Mouse (Mus musculus) limb, embryonic 11.5 days (tissue): ENCODE measurements at regions not wholly inside any gene's neighbourhood (a gene's known extent, or its start where the extent isn't known, plus 50 kb on each side); places are given as distances from the start of the nearest gene placed in this dataset.

ENCODE experiments used
- ATAC-seq: fragments of 200-750 bp; cut with Nextera tagmentation; 2 replicates; pipeline ENCODE4 v1.8.0; 2017; ENCODE audit warnings: low read depth; ENCODE audit not compliant: insufficient number of reproducible peaks, low FRiP score, low TSS enrichment
- DNase-seq: peaks from one replicate; pipeline ENCODE4 v3.0.0-alpha.2; 2015; ENCODE audit warnings: low spot score
- H3K27ac ChIP-seq: fragments of 300-500 bp; sonication (generic); replicated peaks from 2 replicates; pipeline ENCODE4 v1.5.1; 2014; ENCODE audit warnings: low read depth, mild to moderate bottlenecking, low read length
- H3K27me3 ChIP-seq: fragments of 300-500 bp; sonication (generic); 2 replicates; pipeline ENCODE4 v1.6.1; 2014; ENCODE audit warnings: mild to moderate bottlenecking, low read length, mixed read lengths; ENCODE audit not compliant: control insufficient read depth, insufficient read depth
- H3K36me3 ChIP-seq: fragments of 300-500 bp; sonication (generic); 2 replicates; pipeline ENCODE4 v1.6.1; 2014; ENCODE audit warnings: mild to moderate bottlenecking, low read length, moderate library complexity, mixed read lengths; ENCODE audit not compliant: control insufficient read depth, insufficient read depth
- H3K4me1 ChIP-seq: fragments of 300-500 bp; sonication (generic); 2 replicates; pipeline ENCODE4 v1.6.1; 2014; ENCODE audit warnings: low read length, mixed read lengths; ENCODE audit not compliant: control insufficient read depth, insufficient read depth
- H3K4me2 ChIP-seq: fragments of 300-500 bp; sonication (generic); 2 replicates; pipeline ENCODE4 v1.6.1; 2014; ENCODE audit warnings: low read depth, mild to moderate bottlenecking, moderate library complexity; ENCODE audit not compliant: severe bottlenecking
- H3K4me3 ChIP-seq: fragments of 300-500 bp; sonication (generic); 2 replicates; pipeline ENCODE4 v1.5.1; 2014; ENCODE audit warnings: low read depth, low read length
- H3K9ac ChIP-seq: fragments of 300-500 bp; sonication (generic); 2 replicates; pipeline ENCODE4 v1.6.1; 2014; ENCODE audit warnings: mild to moderate bottlenecking, low read length
- H3K9me3 ChIP-seq: fragments of 300-500 bp; sonication (generic); 2 replicates; pipeline ENCODE4 v1.6.1; 2016; ENCODE audit warnings: low read length; ENCODE audit not compliant: control insufficient read depth
- WGBS: fragments of 180-500 bp; shearing (Covaris S2); extraction: QIAGEN DNeasy Blood & Tissue Kit; methylation state at CpG from one replicate; pipeline ENCODE4 v1.1.7; 2014; 5-methylcytosine and 5-hydroxymethylcytosine counted together

DNA sequence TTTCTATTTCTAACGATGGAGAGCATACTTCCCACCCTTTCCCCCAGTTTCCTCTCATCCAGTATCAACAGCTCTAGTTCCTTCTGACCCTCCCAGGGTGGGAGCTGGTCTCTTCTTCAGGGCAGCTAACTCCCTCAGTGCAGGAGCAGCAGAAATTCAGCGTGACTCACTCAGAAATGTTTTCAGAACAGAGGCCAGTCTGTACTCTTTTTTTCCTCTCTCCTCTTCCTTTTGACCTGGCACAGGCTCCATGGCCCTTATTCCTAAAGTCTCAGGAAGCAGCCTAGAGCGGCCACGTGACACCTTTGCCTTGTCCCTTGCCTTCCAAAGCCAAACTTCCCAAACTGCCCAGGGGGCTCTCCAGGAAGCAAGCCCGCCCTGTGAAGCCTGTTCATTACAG, 55.4 kb downstream of the Pja1 start:
- H3K4me2 ChIP-seq: no peak overlapping the region
- no peak overlapping the region for H3K4me3 ChIP-seq
- ATAC-seq (no peak), DNase-seq (no peak)
- no peak overlapping the region for H3K27ac ChIP-seq
- H3K27me3 ChIP-seq: peaks cover 8% of the 10 kb centered on the region
- no peaks in the 10 kb centered on the region for H3K36me3 ChIP-seq
- 0 out of 2 replicates have a peak, but pooled peaks cover 3% of the 10 kb centered on the region for H3K4me1 ChIP-seq
- H3K9me3 ChIP-seq: no peaks in the 10 kb centered on the region
- H3K9ac ChIP-seq: no peak overlapping the region
- WGBS: 56% methylated on average over 5 of the region's 5 CpGs

DNA sequence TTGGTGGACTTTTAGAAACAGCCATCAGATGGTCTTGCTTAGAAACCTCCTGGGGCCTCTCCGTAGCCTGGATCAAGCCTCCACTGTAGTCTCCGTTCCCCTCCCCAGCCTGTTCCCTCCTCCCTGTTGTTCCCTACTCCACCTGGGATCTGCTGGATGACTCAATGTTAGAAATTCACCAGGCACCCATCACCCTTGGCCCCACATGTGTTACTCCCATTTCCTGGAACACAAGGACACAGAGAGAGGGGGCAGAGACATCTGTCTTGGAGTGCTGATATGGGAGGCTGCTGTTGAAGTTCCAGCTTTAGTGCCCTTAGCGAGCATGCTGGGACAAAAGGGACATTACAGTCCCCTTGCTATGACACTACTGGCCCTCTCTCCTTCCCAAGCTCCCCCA, 60.1 kb downstream of the Pja1 start:
- Histone ChIP-seq H3K4me2 (no peak overlapping the region), H3K36me3 (no peaks in the 10 kb centered on the region), H3K9me3 (no peaks in the 10 kb centered on the region), H3K4me1 (peaks cover 6% of the 10 kb centered on the region; the same call in 1 of the 2 replicates), H3K27me3 (peaks cover 6% of the 10 kb centered on the region), H3K27ac (no peak overlapping the region), H3K4me3 (no peak overlapping the region), H3K9ac (no peak overlapping the region)
- 70% methylated on average over 3 of the region's 3 CpGs for WGBS
- no peak for ATAC-seq
- DNase-seq: no peak

GRCm38 (mm10) chrX:99409858-99410257, 61.2 kb downstream of the Pja1 start:
- Histone ChIP-seq H3K4me2 (no peak overlapping the region), H3K36me3 (no peaks in the 10 kb centered on the region), H3K9me3 (no peaks in the 10 kb centered on the region), H3K27me3 (peaks cover 6% of the 10 kb centered on the region), H3K4me1 (peaks cover 6% of the 10 kb centered on the region; the same call in 1 of the 2 replicates), H3K27ac (peak overlapping the region; percentile 30; the same call in 1 of the 2 replicates), H3K9ac (no peak overlapping the region), H3K4me3 (no peak overlapping the region)
- DNase-seq (peak; percentile 49), ATAC-seq (peak; percentile 79)
- WGBS: 49% methylated on average over 9 of the region's 10 CpGs

DNA sequence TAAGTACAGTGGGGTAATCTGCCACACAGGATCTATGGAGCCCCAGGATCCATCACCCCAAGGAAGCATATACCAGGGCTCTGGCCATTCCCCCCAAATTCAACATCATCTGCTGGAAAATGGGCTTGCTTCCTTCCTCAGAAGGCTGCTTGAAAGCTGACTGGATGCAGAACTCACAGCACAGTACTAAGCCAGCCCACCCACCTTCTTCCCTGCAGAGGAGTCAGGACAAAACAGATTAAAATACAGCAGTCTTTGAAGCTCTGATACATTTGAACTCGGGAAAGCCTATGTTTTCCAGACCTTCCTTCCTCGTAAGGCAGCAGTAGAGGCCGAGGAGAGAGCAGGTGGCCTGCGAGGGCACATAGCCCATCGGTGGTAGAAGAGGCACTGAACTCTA, 61.7 kb downstream of the Pja1 start:
- no peaks in the 10 kb centered on the region for H3K36me3 ChIP-seq
- no peak overlapping the region for H3K9ac ChIP-seq
- no peak overlapping the region for H3K4me2 ChIP-seq
- peaks cover 6% of the 10 kb centered on the region; the same call in 1 of the 2 replicates for H3K4me1 ChIP-seq
- DNase-seq: no peak
- H3K27me3 ChIP-seq: peaks cover 6% of the 10 kb centered on the region
- no peaks in the 10 kb centered on the region for H3K9me3 ChIP-seq
- no peak overlapping the region for H3K4me3 ChIP-seq
- H3K27ac ChIP-seq: peak overlapping the region; percentile 30; the same call in 1 of the 2 replicates
- WGBS: 55% methylated on average over 5 of the region's 5 CpGs
- ATAC-seq: peak; percentile 61; the same call in 1 of the 2 replicates

GRCm38 (mm10) chrX:99408804-99409203, 62.3 kb downstream of the Pja1 start:
- Histone ChIP-seq H3K27ac (no peak overlapping the region), H3K27me3 (peaks cover 6% of the 10 kb centered on the region)
- 35% methylated on average over 6 of the region's 6 CpGs for WGBS

DNA sequence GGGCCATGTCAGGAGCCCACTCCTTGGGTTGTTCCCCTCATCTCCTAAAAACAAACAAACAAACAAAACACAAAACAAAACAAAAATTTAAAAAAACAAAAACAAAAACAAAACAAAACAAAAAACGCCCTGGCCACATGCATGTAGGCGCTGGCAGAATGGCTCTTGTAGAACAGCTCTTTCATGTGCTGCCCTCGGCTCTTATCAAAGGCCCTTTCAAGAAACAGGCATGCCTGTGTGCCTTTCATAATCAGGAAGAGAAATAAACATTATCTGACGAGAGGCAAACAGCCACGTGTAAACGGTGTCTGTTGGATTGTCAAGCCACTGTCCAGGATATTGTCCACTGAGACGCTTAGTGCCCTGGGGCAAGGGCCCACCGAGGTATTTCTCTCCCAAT, 65.2 kb downstream of the Pja1 start:
- 46% methylated on average over 8 of the region's 8 CpGs for WGBS
- no peaks in the 10 kb centered on the region for H3K36me3 ChIP-seq
- H3K27ac ChIP-seq: no peak overlapping the region
- ATAC-seq (no peak), DNase-seq (no peak)
- no peak overlapping the region for H3K9ac ChIP-seq
- H3K4me1 ChIP-seq: peaks cover 8% of the 10 kb centered on the region
- peaks cover 13% of the 10 kb centered on the region for H3K27me3 ChIP-seq
- no peak overlapping the region for H3K4me3 ChIP-seq
- H3K9me3 ChIP-seq: no peaks in the 10 kb centered on the region
- H3K4me2 ChIP-seq: no peak overlapping the region

More at GRCm38 (mm10) chrX:99408804-99409203, 62.3 kb downstream of the Pja1 start:
- Histone ChIP-seq H3K36me3 (no peaks in the 10 kb centered on the region), H3K9ac (no peak overlapping the region), H3K4me3 (no peak overlapping the region), H3K4me1 (peaks cover 8% of the 10 kb centered on the region), H3K9me3 (no peaks in the 10 kb centered on the region), H3K4me2 (no peak overlapping the region)
- ATAC-seq (no peak), DNase-seq (no peak)

- DNase-seq (no peak), ATAC-seq (no peak)
- Histone ChIP-seq H3K9me3 (no peaks in the 10 kb centered on the region), H3K4me1 (peaks cover 3% of the 10 kb centered on the region), H3K27me3 (peaks cover 15% of the 10 kb centered on the region; the same call in 1 of the 2 replicates), H3K9ac (no peak overlapping the region), H3K4me3 (no peak overlapping the region), H3K4me2 (no peak overlapping the region), H3K36me3 (no peaks in the 10 kb centered on the region), H3K27ac (no peak overlapping the region)
- 61% methylated on average over 6 of the region's 6 CpGs for WGBS
Observed at GRCm38 (mm10) chrX:99403521-99404149, 67.4 kb downstream of the Pja1 start.

DNA sequence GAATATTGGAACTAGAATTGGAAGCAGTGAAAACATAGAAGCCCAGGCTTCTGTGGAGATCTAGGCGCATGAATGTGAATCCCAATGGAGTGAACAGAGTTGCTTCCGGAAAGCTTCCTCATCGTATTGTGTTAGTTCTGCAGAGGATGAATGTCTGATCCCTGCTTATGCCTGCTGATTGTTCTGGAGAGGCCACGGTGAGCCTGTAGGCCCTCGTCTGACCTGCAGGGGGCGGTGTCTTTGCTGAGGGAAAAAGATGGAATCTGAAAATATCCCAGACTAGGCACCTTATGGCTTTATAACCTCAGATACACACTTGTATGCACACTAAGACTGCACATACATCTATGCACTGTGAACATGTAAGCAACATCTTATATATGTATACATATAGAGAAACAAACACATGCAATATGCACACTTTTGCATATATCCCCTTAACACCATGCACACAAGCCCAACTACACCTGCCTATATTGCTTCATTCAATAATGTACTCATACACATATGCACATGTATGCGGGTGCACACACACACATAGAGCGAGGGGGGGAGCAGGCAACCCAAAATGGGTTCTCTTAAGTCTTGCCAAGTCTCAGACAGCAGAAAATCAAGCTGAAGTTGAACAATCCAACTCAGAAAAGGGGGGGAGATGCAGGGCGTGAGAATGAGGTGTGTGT, 68.1 kb downstream of the Pja1 start:
- H3K4me1 ChIP-seq: peaks cover 3% of the 10 kb centered on the region

More for the DNA sequence above, 68.1 kb downstream of the Pja1 start:
- H3K9me3 ChIP-seq: no peaks in the 10 kb centered on the region
- 57% methylated on average over 9 of the region's 9 CpGs for WGBS
- H3K27me3 ChIP-seq: 0 out of 2 replicates have a peak, but pooled peaks cover 15% of the 10 kb centered on the region
- DNase-seq: peak; percentile 55
- H3K36me3 ChIP-seq: no peaks in the 10 kb centered on the region
- H3K9ac ChIP-seq: no peak overlapping the region
- no peak overlapping the region for H3K27ac ChIP-seq
- no peak overlapping the region for H3K4me3 ChIP-seq
- no peak overlapping the region for H3K4me2 ChIP-seq
- ATAC-seq: no peak
